Mouse (Mus musculus) adrenal gland, postnatal 0 days (tissue): ENCODE measurements around the gene Ctsz. TPM values are rescaled to one million over a fixed set of nuclear protein-coding genes. Genes with fewer than 3 reads are reported as not detected.

Experiments
- polyA plus RNA-seq: library from polyadenylated mRNA; unstranded; fragments of >200 nt; fragmentation: Nextera tagmentation; extraction: Ambion mirVana; gene quantifications from 2 replicates; pipeline ENCODE4 v1.2.1, GENCODE M21; 2015

The Ctsz gene
- polyA plus RNA-seq, result 147 and 180 TPM in 2 replicates

GRCm38 (mm10) chr2:174438737-174439449, at the start of gene Ctsz:
TSS of gene Ctsz (minus strand) at chr2:174439039.

GRCm38 (mm10) chr2:174472818-174473549, 34.1 kb upstream of the Ctsz start, which contains the start of gene Prelid3b:
TSS of gene Prelid3b (minus strand) at chr2:174473081.

GRCm38 (mm10) chr2:174463789-174464523, 25.1 kb upstream of the Ctsz start, which contains the start of gene Atp5e:
TSS of gene Atp5e (minus strand) at chr2:174464105.

GRCm38 (mm10) chr2:174450353-174450752, 11.5 kb upstream of the Ctsz start, which contains the start of gene Tubb1:
TSS of gene Tubb1 (plus strand) at chr2:174450695.

GRCm38 (mm10) chr2:174415731-174416310, 23.0 kb downstream of the Ctsz start, which contains the start of gene Nelfcd:
TSS of gene Nelfcd (plus strand) at chr2:174415804.

Other genes with a start within 250 kb of the Ctsz start
- gene Gnas, start 154.7 kb downstream of the Ctsz start, polyA plus RNA-seq, result 2,357 and 2,614 TPM in 2 replicates
- 55.7 and 88.2 TPM in 2 replicates for gene Gm20721, start 92.3 kb downstream of the Ctsz start, polyA plus RNA-seq
- gene Nelfcd, start 23.2 kb downstream of the Ctsz start, polyA plus RNA-seq, result 58.2 and 69.2 TPM in 2 replicates
- 1.0 and 1.8 TPM in 2 replicates for gene Tubb1, start 11.7 kb upstream of the Ctsz start, polyA plus RNA-seq
- gene Atp5e, start 25.1 kb upstream of the Ctsz start, polyA plus RNA-seq, result 936 and 1,474 TPM in 2 replicates
- gene Prelid3b, start 34.0 kb upstream of the Ctsz start, polyA plus RNA-seq, result 119 and 166 TPM in 2 replicates
- 0.03 and 0.05 TPM in 2 replicates for gene Zfp831, start 204.5 kb upstream of the Ctsz start, polyA plus RNA-seq